Mouse (Mus musculus) stomach, postnatal 0 days (tissue): ENCODE results near the gene Ugt1a10.

Experiments used
- CTCF ChIP-seq: IDR thresholded peaks from 2 replicates; pipeline ENCODE4 v1.5.1; 2016; ENCODE audit warnings: antibody characterized with exemption, low read depth, mild to moderate bottlenecking, moderate library complexity
- EP300 ChIP-seq: optimal IDR thresholded peaks from 2 replicates; pipeline ENCODE3; 2016; ENCODE audit warnings: antibody characterized with exemption

DNA sequence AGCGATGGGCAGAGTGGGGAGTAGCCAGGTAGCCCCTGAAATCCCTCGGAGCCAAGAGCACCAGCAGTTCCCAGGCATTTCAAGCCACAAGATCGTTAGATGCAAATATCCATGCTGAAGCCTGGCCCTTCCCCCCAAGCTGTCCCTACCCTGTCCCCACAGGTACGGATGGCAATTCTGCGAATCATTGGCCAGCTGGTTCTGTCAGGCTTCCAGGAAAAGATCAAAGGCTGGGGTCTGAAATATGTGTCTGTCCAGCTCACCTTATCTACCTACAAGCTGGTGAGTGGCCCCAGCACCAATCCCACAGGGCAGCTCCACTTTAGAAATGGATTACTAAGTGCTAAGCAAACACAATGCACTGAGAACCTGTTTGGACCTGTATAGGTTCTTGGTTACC lies 182.1 kb downstream of the Ugt1a10 start:
- TF ChIP-seq EP300 (no peak), CTCF (no peak)
